Mouse (Mus musculus) intestine, embryonic 14.5 days (tissue): ENCODE measurements at regions not wholly inside any gene's neighbourhood (a gene's known extent, or its start where the extent isn't known, plus 50 kb on each side); places are given as distances from the start of the nearest gene placed in this dataset.
A peak's percentile ranks its signal among the peaks of the same experiment; 100 is the strongest.

Experiments
- ATAC-seq: fragments of 200-750 bp; cut with Nextera tagmentation; replicated peaks from 2 replicates; pipeline ENCODE4 v1.8.0; 2017; ENCODE audit warnings: low read depth, moderate number of reproducible peaks, moderate TSS enrichment, moderate library complexity; ENCODE audit not compliant: low FRiP score, low TSS enrichment
- DNase-seq: peaks from one replicate; pipeline ENCODE4 v3.0.0-alpha.2; 2018; ENCODE audit warnings: low spot score
- H3K27ac ChIP-seq: fragments of 300-500 bp; sonication (generic); 2 replicates; pipeline ENCODE4 v1.5.1; 2014; ENCODE audit warnings: low read depth, mild to moderate bottlenecking, control low read depth
- H3K27me3 ChIP-seq: fragments of 300-500 bp; sonication (generic); replicated peaks from 2 replicates; pipeline ENCODE4 v1.6.1; 2014; ENCODE audit warnings: low read length, control low read depth; ENCODE audit not compliant: control insufficient read depth, insufficient read depth
- H3K36me3 ChIP-seq: fragments of 300-500 bp; sonication (generic); 2 replicates; pipeline ENCODE4 v1.6.1; 2014; ENCODE audit warnings: low read length, control low read depth; ENCODE audit not compliant: control insufficient read depth, insufficient read depth
- H3K4me1 ChIP-seq: fragments of 300-500 bp; sonication (generic); replicated peaks from 2 replicates; pipeline ENCODE4 v1.6.1; 2014; ENCODE audit warnings: low read length, control low read depth, mixed read lengths; ENCODE audit not compliant: control insufficient read depth, insufficient read depth
- H3K4me2 ChIP-seq: fragments of 300-500 bp; sonication (generic); 2 replicates; pipeline ENCODE4 v1.6.1; 2014; ENCODE audit warnings: low read length
- H3K4me3 ChIP-seq: fragments of 300-500 bp; sonication (generic); 2 replicates; pipeline ENCODE4 v1.5.1; 2014; ENCODE audit warnings: low read depth, low read length, control low read depth, mixed read lengths
- H3K9ac ChIP-seq: fragments of 300-500 bp; sonication (generic); 2 replicates; pipeline ENCODE4 v1.6.1; 2014; ENCODE audit warnings: mild to moderate bottlenecking, low read length
- H3K9me3 ChIP-seq: fragments of 300-500 bp; sonication (generic); 2 replicates; pipeline ENCODE4 v1.6.1; 2016; ENCODE audit warnings: low read length, control low read depth; ENCODE audit not compliant: control insufficient read depth
- WGBS: fragments of 180-500 bp; shearing (Covaris S2); extraction: QIAGEN DNeasy Blood & Tissue Kit; methylation state at CpG from one replicate; pipeline ENCODE4 v1.1.7; 2014; 5-methylcytosine and 5-hydroxymethylcytosine counted together

- Histone ChIP-seq H3K4me2 (no peak overlapping the region), H3K4me3 (no peak overlapping the region), H3K27me3 (no peaks in the 10 kb centered on the region), H3K9ac (no peak overlapping the region), H3K36me3 (no peaks in the 10 kb centered on the region), H3K9me3 (no peaks in the 10 kb centered on the region), H3K27ac (no peak overlapping the region), H3K4me1 (no peaks in the 10 kb centered on the region)
- ATAC-seq (no peak), DNase-seq (peak; percentile 55)
- 55% methylated on average over 12 of the region's 12 CpGs for WGBS
Measured at GRCm38 (mm10) chr10:45800070-45800851, 222.6 kb downstream of the Hace1 start.

GRCm38 (mm10) chr10:45801463-45801862 is 223.8 kb downstream of the Hace1 start:
- no peak overlapping the region for H3K4me3 ChIP-seq
- H3K9me3 ChIP-seq, result no peaks in the 10 kb centered on the region
- no peak overlapping the region for H3K9ac ChIP-seq
- H3K4me2 ChIP-seq, result no peak overlapping the region
- ATAC-seq, result no peak
- WGBS, result 54% methylated on average over 1 of the region's 1 CpGs
- no peaks in the 10 kb centered on the region for H3K27me3 ChIP-seq
- no peak for DNase-seq
- H3K27ac ChIP-seq, result no peak overlapping the region
- H3K36me3 ChIP-seq, result no peaks in the 10 kb centered on the region
- H3K4me1 ChIP-seq, result no peaks in the 10 kb centered on the region

GRCm38 (mm10) chr10:45806984-45807827 is 229.6 kb downstream of the Hace1 start:
- H3K27me3 ChIP-seq, result no peaks in the 10 kb centered on the region
- ATAC-seq (no peak), DNase-seq (peak; percentile 49)
- H3K9ac ChIP-seq, result no peak overlapping the region
- no peaks in the 10 kb centered on the region for H3K36me3 ChIP-seq
- H3K4me1 ChIP-seq, result no peaks in the 10 kb centered on the region
- H3K4me2 ChIP-seq, result no peak overlapping the region
- H3K27ac ChIP-seq, result no peak overlapping the region
- 50% methylated on average over 18 of the region's 18 CpGs for WGBS
- H3K9me3 ChIP-seq, result no peaks in the 10 kb centered on the region
- H3K4me3 ChIP-seq, result no peak overlapping the region

GRCm38 (mm10) chr10:45811882-45812281 is 234.3 kb downstream of the Hace1 start:
- Histone ChIP-seq H3K27ac (no peak overlapping the region), H3K4me2 (no peak overlapping the region), H3K4me1 (no peaks in the 10 kb centered on the region), H3K4me3 (no peak overlapping the region), H3K9me3 (no peaks in the 10 kb centered on the region), H3K36me3 (no peaks in the 10 kb centered on the region), H3K27me3 (no peaks in the 10 kb centered on the region), H3K9ac (no peak overlapping the region)
- no peak for DNase-seq
- 50% methylated on average over 6 of the region's 6 CpGs for WGBS
- no peak for ATAC-seq

- DNase-seq (no peak), ATAC-seq (no peak)
- WGBS, result 77% methylated on average over 2 of the region's 2 CpGs
- Histone ChIP-seq H3K9ac (no peak overlapping the region), H3K4me3 (no peak overlapping the region), H3K4me2 (no peak overlapping the region), H3K4me1 (no peaks in the 10 kb centered on the region), H3K27ac (no peak overlapping the region), H3K9me3 (no peaks in the 10 kb centered on the region), H3K27me3 (no peaks in the 10 kb centered on the region), H3K36me3 (no peaks in the 10 kb centered on the region)
Measured at GRCm38 (mm10) chr10:45813804-45814203, 236.2 kb downstream of the Hace1 start.

GRCm38 (mm10) chr10:45816679-45817078 is 239.1 kb downstream of the Hace1 start:
- Histone ChIP-seq H3K27me3 (no peaks in the 10 kb centered on the region), H3K9me3 (no peaks in the 10 kb centered on the region), H3K4me3 (no peak overlapping the region), H3K9ac (no peak overlapping the region), H3K27ac (no peak overlapping the region), H3K4me2 (no peak overlapping the region), H3K4me1 (no peaks in the 10 kb centered on the region), H3K36me3 (no peaks in the 10 kb centered on the region)
- WGBS, result 84% methylated on average over 4 of the region's 4 CpGs
- ATAC-seq (no peak), DNase-seq (no peak)

GRCm38 (mm10) chr10:45820986-45821655 is 243.5 kb downstream of the Hace1 start:
- ATAC-seq (no peak), DNase-seq (no peak)
- WGBS, result 34% methylated on average over 8 of the region's 8 CpGs
- no peak overlapping the region for H3K27ac ChIP-seq
- H3K9me3 ChIP-seq, result no peaks in the 10 kb centered on the region
- H3K4me1 ChIP-seq, result no peaks in the 10 kb centered on the region
- H3K4me3 ChIP-seq, result no peak overlapping the region
- H3K27me3 ChIP-seq, result no peaks in the 10 kb centered on the region
- no peak overlapping the region for H3K4me2 ChIP-seq
- no peaks in the 10 kb centered on the region for H3K36me3 ChIP-seq
- H3K9ac ChIP-seq, result no peak overlapping the region

- Histone ChIP-seq H3K9me3 (no peaks in the 10 kb centered on the region), H3K27me3 (no peaks in the 10 kb centered on the region), H3K36me3 (no peaks in the 10 kb centered on the region), H3K4me2 (no peak overlapping the region), H3K9ac (no peak overlapping the region), H3K4me1 (no peaks in the 10 kb centered on the region), H3K27ac (no peak overlapping the region), H3K4me3 (no peak overlapping the region)
- ATAC-seq (no peak), DNase-seq (no peak)
- WGBS, result 75% methylated on average over 1 of the region's 1 CpGs
Measured at GRCm38 (mm10) chr10:45822251-45822650, 244.6 kb downstream of the Hace1 start.
